In the genomic region with DNA sequence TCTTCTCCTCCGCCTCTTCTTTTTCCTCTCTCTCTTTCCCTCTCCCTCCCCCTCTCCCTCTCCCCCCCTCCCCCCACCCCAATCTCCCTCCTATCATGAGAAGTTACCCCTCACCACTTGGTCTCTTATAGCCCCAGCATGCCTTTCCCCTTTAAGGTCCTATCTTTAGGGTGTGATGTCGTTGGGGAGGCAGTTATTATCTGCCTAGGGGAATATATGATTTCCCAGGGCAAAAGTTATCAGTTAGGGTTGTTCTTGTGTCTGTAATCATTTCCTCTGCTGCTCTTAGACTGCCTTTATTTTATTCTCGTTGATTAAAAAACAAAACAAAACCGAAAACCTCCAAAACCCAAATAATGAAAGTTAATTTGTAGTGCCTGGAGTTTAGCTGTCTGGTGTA, we compare ENCODE assay signal across 24 mouse cellular contexts.
"Had no signal": no experiment of that assay in that cellular context is flagged by ENCODE, and none has a peak within 500 bp of the region (broad histone marks: within the 10 kb centered on the region; RNA-seq: fewer than 3 reads in every experiment).

No protein-coding gene starts in this region.

- H3K4me3 ChIP-seq: embryonic facial prominence, embryonic 10.5 days; embryonic facial prominence, embryonic 12.5 days; embryonic facial prominence, embryonic 13.5 days; embryonic facial prominence, embryonic 15.5 days; erythroblast, embryonic 14.5 days; forebrain, embryonic 10.5 days; forebrain, embryonic 12.5 days; forebrain, embryonic 13.5 days; forebrain, embryonic 15.5 days; gastrocnemius, adult 2 months; heart, adult 2 months had no signal

- H3K9me3 ChIP-seq: embryonic facial prominence, embryonic 10.5 days; embryonic facial prominence, embryonic 12.5 days; embryonic facial prominence, embryonic 13.5 days; embryonic facial prominence, embryonic 15.5 days; forebrain, embryonic 10.5 days; forebrain, embryonic 12.5 days; forebrain, embryonic 13.5 days; forebrain, embryonic 15.5 days had no signal

- H3K4me1 ChIP-seq: embryonic facial prominence, embryonic 12.5 days; embryonic facial prominence, embryonic 13.5 days; embryonic facial prominence, embryonic 15.5 days; forebrain, embryonic 13.5 days; forebrain, embryonic 15.5 days had no signal

- H3K27me3 ChIP-seq: embryonic facial prominence, embryonic 12.5 days; embryonic facial prominence, embryonic 13.5 days; embryonic facial prominence, embryonic 15.5 days; forebrain, embryonic 12.5 days; forebrain, embryonic 13.5 days; forebrain, embryonic 15.5 days had no signal

- DNase-seq: cerebellum, adult 8-10 months; cerebellum, adult 9-10 months; cerebellum, adult 9-11 months; cerebellum, postnatal 10 days; cerebellum, postnatal 25 days; cerebellum, postnatal 36 days; embryo, embryonic 11 days; forebrain, postnatal 0 days; gastrocnemius, adult 2 months; gastrocnemius, postnatal 10 days; gastrocnemius, postnatal 14 days; gastrocnemius, postnatal 25 days; gastrocnemius, postnatal 36 days; heart, adult 18-20 months; heart, adult 2 months had no signal

- H3K9ac ChIP-seq: embryonic facial prominence, embryonic 12.5 days; embryonic facial prominence, embryonic 13.5 days; embryonic facial prominence, embryonic 15.5 days; forebrain, embryonic 12.5 days; forebrain, embryonic 13.5 days; forebrain, embryonic 15.5 days; forebrain, postnatal 0 days had no signal

- H3K27ac ChIP-seq: embryonic facial prominence, embryonic 10.5 days; embryonic facial prominence, embryonic 12.5 days; embryonic facial prominence, embryonic 13.5 days; embryonic facial prominence, embryonic 15.5 days; forebrain, embryonic 10.5 days; forebrain, embryonic 12.5 days; forebrain, embryonic 13.5 days; forebrain, embryonic 15.5 days; gastrocnemius, adult 2 months; heart, adult 2 months had no signal

- H3K36me3 ChIP-seq: embryonic facial prominence, embryonic 10.5 days; embryonic facial prominence, embryonic 12.5 days; embryonic facial prominence, embryonic 13.5 days; embryonic facial prominence, embryonic 15.5 days; forebrain, embryonic 10.5 days; forebrain, embryonic 12.5 days; forebrain, embryonic 15.5 days had no signal
